Mouse (Mus musculus): Measurements from ENCODE around the gene Slc1a7.

Slc1a7 gene

GRCm38 (mm10) chr4:107969781-107970180, 1.6 kb downstream of the Slc1a7 start:
- no peak for DNase-seq (ENCODE audit: low spot score in 2 of 2)

DNA sequence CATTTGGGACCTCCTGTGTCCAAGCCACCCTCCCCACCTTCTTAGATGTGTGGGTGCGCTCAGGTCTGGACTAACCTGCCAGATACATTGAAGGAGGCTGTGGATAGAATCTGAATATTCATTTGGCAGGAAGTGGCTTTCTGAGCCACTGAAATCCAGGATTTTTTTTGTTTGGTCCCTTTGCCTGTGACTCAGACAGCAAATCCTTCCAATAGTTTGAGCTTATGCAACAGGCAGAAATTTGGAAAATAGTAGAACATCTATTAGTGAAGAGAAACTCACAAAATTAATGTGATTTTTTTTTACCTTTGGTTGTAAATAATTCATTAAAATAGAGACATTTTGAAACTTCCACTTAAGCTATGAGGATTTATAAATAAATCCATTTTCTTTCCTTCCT, 3.0 kb downstream of the Slc1a7 start:
- no peak for DNase-seq (ENCODE audit: low spot score in 2 of 2)

- no peak for DNase-seq (ENCODE audit: low spot score in 2 of 2)
Measured at GRCm38 (mm10) chr4:107974527-107974926, 6.4 kb downstream of the Slc1a7 start.

- DNase-seq (ENCODE audit: low spot score in 2 of 2), result no peak
Measured at GRCm38 (mm10) chr4:107975004-107975403, 6.9 kb downstream of the Slc1a7 start.

DNA sequence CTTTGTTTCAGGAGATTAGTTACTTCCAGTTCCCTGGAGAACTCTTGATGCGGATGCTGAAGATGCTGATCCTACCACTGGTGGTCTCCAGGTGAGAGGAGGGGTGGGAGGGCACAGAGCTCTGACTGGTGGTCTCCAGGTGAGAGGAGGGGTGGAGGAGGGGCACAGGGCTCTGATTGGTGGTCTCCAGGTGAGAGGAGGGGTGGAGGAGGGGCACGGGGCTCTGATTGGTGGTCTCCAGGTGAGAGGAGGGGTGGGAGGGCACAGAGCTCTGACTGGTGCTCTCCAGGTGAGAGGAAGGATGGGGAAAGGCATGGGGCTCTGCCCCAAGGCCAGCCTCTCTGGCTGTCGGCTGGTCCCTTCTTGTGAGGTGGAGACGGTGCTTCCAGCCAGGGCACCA, 9.5 kb downstream of the Slc1a7 start:
- DNase-seq (ENCODE audit: low spot score in 2 of 2), result no peak

GRCm38 (mm10) chr4:107979530-107979929, 11.4 kb downstream of the Slc1a7 start:
- no peak for DNase-seq (ENCODE audit: low spot score in 2 of 2)

DNA sequence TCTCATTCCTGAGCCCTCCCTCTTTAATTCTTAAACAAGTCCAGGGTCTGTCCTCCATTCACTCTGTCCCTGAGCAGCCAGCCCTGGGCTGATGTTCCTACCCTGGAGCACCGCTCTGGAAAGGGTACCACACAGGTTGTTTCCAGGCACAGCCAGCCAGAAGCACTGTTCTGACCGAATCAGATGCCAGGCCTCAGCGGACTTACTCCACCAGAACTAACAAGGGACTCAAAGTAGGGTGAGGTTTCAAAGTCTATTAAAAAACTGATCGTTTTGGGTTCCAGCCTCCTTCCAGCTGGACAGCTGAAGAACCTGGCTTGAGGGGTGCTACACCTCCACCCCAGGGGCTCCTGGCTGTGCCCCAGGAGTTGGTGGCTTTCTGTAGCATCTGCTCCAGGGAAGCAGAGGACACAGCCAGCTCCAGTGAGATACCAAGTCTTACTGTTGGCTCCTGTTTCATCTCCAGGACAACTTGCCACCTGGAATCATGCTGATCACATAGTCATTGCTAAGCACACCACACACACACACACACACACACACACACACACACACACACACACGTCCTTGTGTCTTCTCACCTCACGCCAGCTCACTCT, 12.0 kb downstream of the Slc1a7 start:
- DNase-seq (ENCODE audit: low spot score in 2 of 2), result no peak

DNA sequence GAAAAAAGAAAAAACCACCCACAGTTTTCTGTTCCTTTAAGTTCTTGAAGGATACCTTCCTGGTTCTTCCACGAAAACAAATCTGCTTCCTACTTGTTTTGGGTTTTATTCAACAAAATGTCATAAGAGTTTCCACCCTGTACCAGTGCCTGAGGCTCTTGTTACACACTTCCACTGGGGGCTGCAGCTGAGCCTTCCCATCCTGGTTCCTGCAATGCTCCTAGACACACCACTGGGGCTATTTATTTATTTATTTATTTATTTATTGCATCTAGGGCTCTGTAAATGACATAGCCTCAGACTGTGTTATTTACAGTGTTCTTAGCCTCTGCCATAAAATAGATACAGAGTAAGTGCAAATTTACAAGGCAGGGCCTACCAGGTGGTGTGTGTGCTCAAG, 15.6 kb downstream of the Slc1a7 start:
- no peak for DNase-seq (ENCODE audit: low spot score in 2 of 2)

DNA sequence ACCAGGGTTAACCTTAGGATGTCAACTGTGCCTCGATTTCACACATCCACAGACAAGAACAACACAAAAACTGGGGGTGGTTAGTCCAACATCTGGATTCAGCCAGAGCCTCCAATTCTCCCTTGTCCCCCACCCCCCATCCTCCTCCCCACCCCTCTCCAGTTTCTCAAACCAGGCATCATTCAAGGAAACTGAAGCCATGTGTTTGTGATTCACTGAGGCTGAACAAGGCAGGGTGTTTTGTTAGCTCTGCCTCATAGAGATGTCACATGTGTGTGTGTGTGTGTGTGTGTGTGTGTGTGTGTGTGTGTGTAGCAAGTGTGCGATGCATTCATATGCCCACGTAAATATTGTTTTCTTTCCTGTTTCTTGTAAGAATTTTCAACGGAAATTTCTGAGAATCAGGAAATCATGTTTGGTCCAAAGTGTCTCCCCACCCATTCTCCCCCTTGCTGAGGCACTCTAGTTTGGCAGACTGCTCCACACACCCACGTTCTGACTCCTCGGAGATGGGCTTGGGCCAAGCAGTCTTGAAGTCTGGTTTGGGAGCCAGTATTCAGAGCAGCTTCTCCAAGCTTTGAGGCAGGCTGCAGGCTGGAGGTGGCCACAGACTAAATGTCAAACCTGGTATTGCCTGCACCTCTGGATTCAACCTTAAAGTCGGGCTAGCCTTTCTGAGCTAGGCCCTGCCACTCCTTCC, 16.3 kb downstream of the Slc1a7 start:
- DNase-seq (ENCODE audit: low spot score in 2 of 2), result no peak

DNA sequence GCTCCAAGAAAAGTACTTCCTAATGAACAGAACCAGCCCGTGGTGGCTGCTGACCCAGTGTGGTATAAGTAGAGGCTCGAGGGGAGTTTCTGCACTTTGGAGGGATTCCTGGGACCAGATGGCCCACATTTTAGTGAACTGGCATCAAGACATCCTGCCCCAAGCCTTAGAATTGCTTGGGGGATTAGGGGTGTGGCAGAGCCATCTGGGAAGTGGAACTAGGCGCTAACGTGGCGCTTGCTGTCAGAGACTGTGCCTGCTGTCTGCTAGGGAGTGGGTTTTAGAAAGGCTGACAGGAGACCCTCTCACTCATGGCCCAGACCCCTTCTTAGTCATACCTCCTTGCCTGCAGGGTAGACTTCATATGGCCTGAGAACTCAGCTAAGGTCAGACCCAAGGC, 17.7 kb downstream of the Slc1a7 start:
- DNase-seq (ENCODE audit: low spot score in 2 of 2), result no peak

- no peak for DNase-seq (ENCODE audit: low spot score in 2 of 2)
Measured at GRCm38 (mm10) chr4:107986386-107987168, 18.4 kb downstream of the Slc1a7 start.

GRCm38 (mm10) chr4:107988931-107989330, 20.8 kb downstream of the Slc1a7 start:
- peak; percentile 22 to 33 for DNase-seq (ENCODE audit: low spot score in 2 of 2)

- no peak for DNase-seq (ENCODE audit: low spot score in 2 of 2)
Measured at GRCm38 (mm10) chr4:107990818-107991217, 22.7 kb downstream of the Slc1a7 start.

GRCm38 (mm10) chr4:107991879-107992278, 23.7 kb downstream of the Slc1a7 start:
- DNase-seq (ENCODE audit: low spot score in 2 of 2), result no peak

GRCm38 (mm10) chr4:107995011-107995410, 26.9 kb downstream of the Slc1a7 start:
- no peak for DNase-seq (ENCODE audit: low spot score in 2 of 2)

GRCm38 (mm10) chr4:107995727-107996126, 27.6 kb downstream of the Slc1a7 start:
- no peak for DNase-seq (ENCODE audit: low spot score in 2 of 2)

GRCm38 (mm10) chr4:107996418-107996986, 28.4 kb downstream of the Slc1a7 start:
- DNase-seq (ENCODE audit: low spot score in 2 of 2), result no peak

DNA sequence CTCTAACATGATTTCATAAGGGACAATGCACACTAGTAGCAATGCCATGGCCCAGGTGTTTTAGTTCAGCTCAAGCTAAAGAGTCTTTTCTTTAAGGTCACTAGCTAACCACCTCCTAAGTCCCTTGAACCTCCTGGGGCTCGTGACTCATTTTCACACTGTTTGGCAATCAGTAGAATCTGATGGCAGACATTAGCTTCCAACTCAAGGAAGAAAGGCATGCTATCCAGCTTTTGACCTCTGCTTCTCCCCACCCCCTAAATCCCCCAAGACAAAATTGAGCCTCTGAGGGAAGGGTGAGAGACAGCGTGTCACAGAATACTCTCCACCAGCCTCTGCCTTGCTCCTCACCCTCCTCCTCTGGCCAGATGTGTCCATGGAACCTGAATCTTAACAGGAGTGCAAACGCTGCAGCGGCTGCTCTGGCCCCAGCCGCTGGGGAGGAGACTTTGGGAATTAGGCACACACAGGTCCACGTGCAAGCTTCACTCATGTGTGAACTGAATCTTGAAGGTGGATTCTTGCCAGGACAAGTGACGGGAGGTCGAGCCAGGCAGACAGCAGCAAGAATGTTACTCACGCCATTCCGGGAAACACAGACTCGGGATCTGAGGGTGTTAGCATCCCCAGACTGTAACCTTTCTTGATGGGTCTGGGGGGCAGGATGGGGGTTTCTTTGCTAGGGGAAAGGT, 30.7 kb downstream of the Slc1a7 start:
- DNase-seq (ENCODE audit: low spot score in 2 of 2), result no peak

DNA sequence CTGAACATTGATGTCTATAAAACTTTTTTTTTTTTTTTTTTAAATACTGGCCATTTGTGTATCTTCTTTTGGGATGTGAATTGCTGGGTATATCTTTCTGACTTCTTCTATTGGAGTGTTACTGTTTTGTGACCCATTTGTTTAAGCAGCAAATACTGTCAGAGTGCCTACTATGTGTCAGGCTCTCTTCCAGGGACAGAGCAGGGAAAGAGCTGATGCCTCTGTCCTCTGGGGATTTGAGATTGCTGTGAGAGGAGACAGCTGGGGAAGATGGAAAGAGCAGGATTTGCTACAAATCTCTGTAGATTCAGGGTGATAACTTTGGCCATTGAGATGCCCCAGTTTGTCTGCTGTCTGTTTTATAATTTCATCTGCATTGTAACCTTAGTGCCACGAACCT, 31.2 kb downstream of the Slc1a7 start:
- no peak for DNase-seq (ENCODE audit: low spot score in 2 of 2)

DNA sequence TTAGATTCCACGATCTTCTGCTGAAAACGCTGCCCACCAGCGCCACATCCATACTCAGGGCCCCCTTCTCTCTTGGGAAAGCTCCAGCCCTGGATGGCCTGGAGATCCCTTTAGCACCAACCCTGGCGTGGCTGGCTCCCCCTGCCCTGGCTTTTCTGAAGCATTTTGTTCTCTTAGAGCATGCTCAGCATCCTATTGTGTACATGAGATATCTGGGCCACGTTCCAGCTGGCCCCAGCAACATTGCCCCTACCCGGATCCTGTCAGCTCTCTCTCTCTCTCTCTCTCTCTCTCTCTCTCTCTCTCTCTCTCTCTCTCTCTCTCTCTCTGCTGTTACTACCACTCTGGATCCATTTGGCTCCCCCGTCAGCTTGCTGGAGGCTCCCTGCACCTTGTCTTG, 37.2 kb downstream of the Slc1a7 start:
- no peak for DNase-seq (ENCODE audit: low spot score in 2 of 2)

- DNase-seq (ENCODE audit: low spot score in 2 of 2), result no peak
Measured at GRCm38 (mm10) chr4:108007532-108008103, 39.5 kb downstream of the Slc1a7 start.

DNA sequence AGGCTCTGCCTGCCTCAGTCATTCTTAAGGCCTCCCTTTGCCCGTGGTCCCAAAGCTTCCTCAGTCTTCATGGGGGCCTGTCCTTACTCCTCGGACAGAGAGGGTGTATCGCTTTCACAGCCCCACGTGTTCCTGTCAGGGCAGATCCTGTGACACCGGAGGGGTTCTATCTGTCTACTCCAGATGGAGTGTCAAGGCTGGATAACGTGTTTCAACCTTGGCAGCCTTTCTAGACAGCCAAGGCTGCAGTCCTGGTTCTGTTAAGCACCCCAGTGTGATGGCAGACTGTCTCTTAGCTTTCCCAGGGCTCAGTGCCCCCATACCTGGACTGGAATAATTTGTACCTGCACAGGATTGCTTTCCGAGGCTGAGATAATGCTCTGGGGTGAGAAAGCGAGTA, 40.4 kb downstream of the Slc1a7 start:
- no peak for DNase-seq (ENCODE audit: low spot score in 2 of 2)

Measured in thymus, postnatal 10 days (tissue).